Mouse (Mus musculus) gastrocnemius, adult 8-10 months (tissue): ENCODE data around the gene Atp2b4. TPM values are rescaled to one million over a fixed set of nuclear protein-coding genes. Genes with fewer than 3 reads are reported as not detected.
"Not testable (repeated sequence)": the region's sequence is repeated elsewhere in the genome, so short reads cannot be mapped to it uniquely, and the experiment has no call there.

ENCODE experiments used
- DNase-seq, 2 experiments: peaks; one replicate each; pipeline ENCODE4 v3.0.0; 2022; ENCODE audit warnings: low spot score in 2 of 2
- total RNA-seq, 4 experiments: library from RNA; stranded (reverse); gene quantifications; 2 replicates each; pipeline ENCODE4 v1.2.4; 2022

Gene Atp2b4
- total RNA-seq, 4 experiments from 2014 or later: 6.1 to 8.8 (median 6.6) TPM

- no peak for DNase-seq
Measured at GRCm38 (mm10) chr1:133751621-133752020, 49.2 kb downstream of the Atp2b4 start.

GRCm38 (mm10) chr1:133749954-133750353, 50.9 kb downstream of the Atp2b4 start:
- no peak for DNase-seq

- no peak for DNase-seq
Measured at GRCm38 (mm10) chr1:133745078-133745495, 55.8 kb downstream of the Atp2b4 start.

GRCm38 (mm10) chr1:133744609-133745008, 56.2 kb downstream of the Atp2b4 start:
- DNase-seq: peak; percentile 72 to 77

- DNase-seq: no peak
Measured at GRCm38 (mm10) chr1:133742517-133742916, 58.3 kb downstream of the Atp2b4 start.

GRCm38 (mm10) chr1:133741881-133742434, 58.9 kb downstream of the Atp2b4 start:
- no peak for DNase-seq

- no peak for DNase-seq
Measured at GRCm38 (mm10) chr1:133741171-133741570, 59.7 kb downstream of the Atp2b4 start.

GRCm38 (mm10) chr1:133736664-133737063, 64.2 kb downstream of the Atp2b4 start:
- DNase-seq: no peak

- DNase-seq: peak in 1 of 2 experiments; percentile 22
Measured at GRCm38 (mm10) chr1:133735995-133736652, 64.7 kb downstream of the Atp2b4 start.

GRCm38 (mm10) chr1:133732814-133733213, 68.0 kb downstream of the Atp2b4 start:
- DNase-seq: no peak

GRCm38 (mm10) chr1:133728339-133728738, 72.5 kb downstream of the Atp2b4 start:
- DNase-seq: no peak

GRCm38 (mm10) chr1:133720342-133720741, 80.5 kb downstream of the Atp2b4 start:
- no peak for DNase-seq

GRCm38 (mm10) chr1:133718786-133719185, 82.1 kb downstream of the Atp2b4 start:
- no peak for DNase-seq

GRCm38 (mm10) chr1:133718296-133718695, 82.5 kb downstream of the Atp2b4 start:
- DNase-seq: no peak

- DNase-seq: peak; percentile 25 to 35
Measured at GRCm38 (mm10) chr1:133716464-133716863, 84.4 kb downstream of the Atp2b4 start.

- DNase-seq: no peak
Measured at GRCm38 (mm10) chr1:133715191-133715590, 85.7 kb downstream of the Atp2b4 start.

- no peak for DNase-seq
Measured at GRCm38 (mm10) chr1:133713009-133713370, 87.9 kb downstream of the Atp2b4 start.

GRCm38 (mm10) chr1:133712288-133713008, 88.4 kb downstream of the Atp2b4 start:
- no peak for DNase-seq

- no peak for DNase-seq
Measured at GRCm38 (mm10) chr1:133711376-133711775, 89.5 kb downstream of the Atp2b4 start.

- no peak for DNase-seq
Measured at GRCm38 (mm10) chr1:133710895-133711294, 89.9 kb downstream of the Atp2b4 start.

GRCm38 (mm10) chr1:133709292-133709691, 91.5 kb downstream of the Atp2b4 start:
- DNase-seq: no peak

- DNase-seq: not testable (repeated sequence)
Measured at GRCm38 (mm10) chr1:133701824-133702223, 99.0 kb downstream of the Atp2b4 start.
